Mouse (Mus musculus) embryonic fibroblast, embryonic 13.5 days (primary cell): Measurements from ENCODE around the gene Cd160. TPM values are rescaled to one million over a fixed set of nuclear protein-coding genes. Genes with fewer than 3 reads are reported as not detected.

Source experiments
- H3K27ac ChIP-seq: 2 replicates; pipeline ENCODE4 v1.5.1; 2012; ENCODE audit warnings: low read length, control low read depth, inconsistent platforms; ENCODE audit not compliant: insufficient read depth
- H3K4me1 ChIP-seq: 2 replicates; pipeline ENCODE4 v1.6.1; 2011; ENCODE audit warnings: low read length; ENCODE audit not compliant: control insufficient read depth, insufficient read depth
- H3K4me3 ChIP-seq: 2 replicates; pipeline ENCODE4 v1.5.1; 2011; ENCODE audit warnings: mild to moderate bottlenecking, control low read depth, low read length; ENCODE audit not compliant: insufficient read depth
- CTCF ChIP-seq: IDR thresholded peaks from 2 replicates; pipeline ENCODE4 v1.5.1; 2011; ENCODE audit warnings: mild to moderate bottlenecking, control low read depth, low read length, moderate library complexity, borderline replicate concordance; ENCODE audit not compliant: insufficient read depth
- POLR2A ChIP-seq: IDR thresholded peaks from 2 replicates; pipeline ENCODE4 v1.6.1; 2011; ENCODE audit warnings: low read depth, mild to moderate bottlenecking, control low read depth, low read length, moderate library complexity
- polyA plus RNA-seq: library from polyadenylated mRNA; stranded (reverse); fragments of >200 nt; gene quantifications from 2 replicates; pipeline ENCODE4 v1.2.4, GENCODE M21; 2011; ENCODE audit warnings: low read depth; ENCODE audit not compliant: missing spikeins, insufficient read length

Cd160 gene
- polyA plus RNA-seq, 1 experiment: not detected

DNA sequence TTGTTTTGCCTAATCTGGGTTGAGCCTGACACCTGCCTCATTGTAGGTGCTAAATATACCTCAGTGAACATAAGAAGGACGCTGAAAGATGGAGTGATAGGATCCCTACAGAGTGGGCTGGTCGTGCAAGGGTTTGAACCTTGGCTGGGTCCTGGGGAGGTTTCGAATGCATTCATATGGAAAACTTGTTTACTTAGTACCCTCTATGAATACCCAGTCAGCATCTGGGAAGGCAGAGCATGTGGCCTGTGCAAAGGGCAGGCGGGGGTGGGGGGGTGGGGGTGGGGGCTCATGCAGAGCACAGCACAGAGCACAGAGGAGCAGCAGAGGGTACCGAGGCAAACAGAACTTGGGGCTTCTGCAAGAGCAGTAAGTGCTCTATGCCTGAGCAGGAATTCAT lies 3.8 kb upstream of the Cd160 start:
- no peak overlapping the region for H3K27ac ChIP-seq
- TF ChIP-seq POLR2A (no peak), CTCF (no peak)
- H3K4me3 ChIP-seq: no peak overlapping the region
- no peaks in the 10 kb centered on the region for H3K4me1 ChIP-seq

- no peak overlapping the region for H3K27ac ChIP-seq
- H3K4me1 ChIP-seq: no peaks in the 10 kb centered on the region
- H3K4me3 ChIP-seq: no peak overlapping the region
- TF ChIP-seq POLR2A (no peak), CTCF (no peak)
Measured at GRCm38 (mm10) chr3:96829856-96830255, 705 bp upstream of the Cd160 start.

DNA sequence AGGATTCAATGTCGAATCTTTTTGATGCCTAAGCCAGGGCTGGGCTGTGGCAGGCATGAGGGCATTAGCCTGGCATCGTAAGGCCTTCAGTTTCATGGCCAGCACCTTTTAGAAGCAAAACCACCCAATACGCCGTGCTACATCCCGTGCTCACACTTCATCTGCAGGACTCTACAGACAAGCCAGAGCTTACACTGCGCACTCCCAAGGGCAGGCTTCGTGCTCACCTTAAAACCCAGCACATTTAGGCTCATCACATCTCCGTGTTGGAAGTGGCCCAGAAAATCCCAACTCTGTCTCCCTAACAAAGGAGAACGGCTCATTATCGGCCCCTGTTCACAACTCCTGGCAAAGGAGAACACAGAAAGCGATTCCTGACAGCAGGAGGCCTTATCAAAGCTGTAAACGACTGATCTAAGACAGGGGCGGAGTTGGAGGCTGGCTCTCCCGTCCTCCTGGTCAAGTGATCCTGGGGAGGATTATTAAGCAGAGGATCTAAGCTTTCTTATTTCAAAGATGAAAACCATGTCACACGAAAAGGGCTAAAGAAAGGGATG lies 765 bp downstream of the Cd160 start:
- H3K4me3 ChIP-seq: no peak overlapping the region
- H3K27ac ChIP-seq: no peak overlapping the region
- TF ChIP-seq CTCF: no peak
- TF ChIP-seq POLR2A: no peak
- no peaks in the 10 kb centered on the region for H3K4me1 ChIP-seq

- H3K27ac ChIP-seq: no peak overlapping the region
- TF ChIP-seq CTCF (no peak), POLR2A (no peak)
- H3K4me1 ChIP-seq: no peaks in the 10 kb centered on the region
- no peak overlapping the region for H3K4me3 ChIP-seq
Measured at GRCm38 (mm10) chr3:96825261-96825660, 3.9 kb downstream of the Cd160 start.

DNA sequence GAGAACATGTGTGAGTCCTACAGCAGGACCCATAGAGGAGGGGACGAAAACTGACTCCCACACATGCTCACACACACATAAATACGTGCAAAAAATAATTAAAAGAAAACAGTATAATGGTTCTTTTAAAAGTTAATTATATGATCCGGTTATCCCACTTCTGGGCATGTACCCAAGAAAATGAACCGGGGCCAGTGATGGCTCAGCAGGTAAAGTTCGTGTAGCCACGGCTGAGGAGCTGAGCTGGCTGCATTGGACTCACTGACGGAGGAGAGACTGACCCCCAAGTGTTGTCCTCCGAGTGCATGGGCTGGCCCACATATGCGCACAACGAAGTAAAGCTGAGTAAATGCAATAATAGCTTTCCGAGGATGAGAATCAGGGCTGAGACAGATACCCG lies 4.5 kb downstream of the Cd160 start:
- Histone ChIP-seq H3K4me3 (no peak overlapping the region), H3K4me1 (no peaks in the 10 kb centered on the region), H3K27ac (no peak overlapping the region)
- TF ChIP-seq CTCF: no peak
- TF ChIP-seq POLR2A: no peak

DNA sequence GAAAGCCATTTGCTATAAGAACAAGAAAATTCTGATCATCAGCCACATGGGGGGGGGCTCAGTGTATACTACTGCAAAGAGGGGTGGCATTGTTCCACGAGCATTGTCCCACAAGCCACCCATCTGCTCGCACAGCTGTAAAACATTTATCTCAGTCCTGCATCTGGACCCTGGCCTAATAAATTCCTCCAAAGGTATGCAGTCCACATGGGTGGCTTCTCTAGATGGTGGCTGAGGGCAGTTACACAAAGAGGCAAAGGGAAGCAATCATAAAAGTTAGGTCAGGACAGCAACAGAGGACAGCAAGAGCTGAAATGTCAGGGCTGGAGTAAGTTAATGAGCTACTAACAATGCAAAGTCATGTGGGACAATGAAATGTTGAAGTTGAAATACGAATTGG lies 5.5 kb downstream of the Cd160 start:
- H3K4me3 ChIP-seq: no peak overlapping the region
- H3K27ac ChIP-seq: no peak overlapping the region
- TF ChIP-seq CTCF: no peak
- no peak for TF ChIP-seq POLR2A

DNA sequence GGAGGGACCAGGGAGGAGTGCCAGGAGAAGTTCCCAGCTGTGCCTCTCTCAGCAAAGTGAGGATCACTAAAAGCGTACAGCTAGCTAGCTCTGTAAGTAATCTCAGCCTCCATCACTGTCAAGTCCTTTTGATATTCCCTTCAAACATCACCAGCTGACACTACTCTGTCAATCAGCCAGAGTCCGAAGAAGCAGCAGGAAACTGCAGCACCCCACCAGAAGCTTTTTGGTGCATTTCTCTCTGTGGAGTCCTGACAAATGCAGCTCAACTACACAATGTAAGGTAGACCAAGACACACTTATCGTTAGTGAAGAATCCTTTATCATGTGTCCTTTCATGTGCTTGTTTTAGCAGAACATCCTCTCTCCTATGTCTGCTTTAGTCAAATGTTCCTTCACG lies 7.6 kb downstream of the Cd160 start:
- Histone ChIP-seq H3K27ac (no peak overlapping the region), H3K4me3 (no peak overlapping the region), H3K4me1 (no peaks in the 10 kb centered on the region)
- TF ChIP-seq CTCF: no peak
- no peak for TF ChIP-seq POLR2A

More for the DNA sequence above, 5.5 kb downstream of the Cd160 start:
- no peaks in the 10 kb centered on the region for H3K4me1 ChIP-seq

GRCm38 (mm10) chr3:96820116-96820915 lies 8.8 kb downstream of the Cd160 start:
- Histone ChIP-seq H3K27ac (no peak overlapping the region), H3K4me3 (no peak overlapping the region), H3K4me1 (no peaks in the 10 kb centered on the region)
- TF ChIP-seq POLR2A (no peak), CTCF (no peak)

- Histone ChIP-seq H3K27ac (no peak overlapping the region), H3K4me3 (no peak overlapping the region), H3K4me1 (peaks cover 6% of the 10 kb centered on the region)
- TF ChIP-seq CTCF: no peak
- TF ChIP-seq POLR2A: no peak
Measured at GRCm38 (mm10) chr3:96814342-96814741, 14.8 kb downstream of the Cd160 start.

GRCm38 (mm10) chr3:96813591-96814244 lies 15.4 kb downstream of the Cd160 start:
- Histone ChIP-seq H3K4me3 (no peak overlapping the region), H3K4me1 (peaks cover 6% of the 10 kb centered on the region), H3K27ac (no peak overlapping the region)
- TF ChIP-seq CTCF (no peak), POLR2A (no peak)
